Mouse (Mus musculus): ENCODE data around the gene Entpd2.

Gene Entpd2

DNA sequence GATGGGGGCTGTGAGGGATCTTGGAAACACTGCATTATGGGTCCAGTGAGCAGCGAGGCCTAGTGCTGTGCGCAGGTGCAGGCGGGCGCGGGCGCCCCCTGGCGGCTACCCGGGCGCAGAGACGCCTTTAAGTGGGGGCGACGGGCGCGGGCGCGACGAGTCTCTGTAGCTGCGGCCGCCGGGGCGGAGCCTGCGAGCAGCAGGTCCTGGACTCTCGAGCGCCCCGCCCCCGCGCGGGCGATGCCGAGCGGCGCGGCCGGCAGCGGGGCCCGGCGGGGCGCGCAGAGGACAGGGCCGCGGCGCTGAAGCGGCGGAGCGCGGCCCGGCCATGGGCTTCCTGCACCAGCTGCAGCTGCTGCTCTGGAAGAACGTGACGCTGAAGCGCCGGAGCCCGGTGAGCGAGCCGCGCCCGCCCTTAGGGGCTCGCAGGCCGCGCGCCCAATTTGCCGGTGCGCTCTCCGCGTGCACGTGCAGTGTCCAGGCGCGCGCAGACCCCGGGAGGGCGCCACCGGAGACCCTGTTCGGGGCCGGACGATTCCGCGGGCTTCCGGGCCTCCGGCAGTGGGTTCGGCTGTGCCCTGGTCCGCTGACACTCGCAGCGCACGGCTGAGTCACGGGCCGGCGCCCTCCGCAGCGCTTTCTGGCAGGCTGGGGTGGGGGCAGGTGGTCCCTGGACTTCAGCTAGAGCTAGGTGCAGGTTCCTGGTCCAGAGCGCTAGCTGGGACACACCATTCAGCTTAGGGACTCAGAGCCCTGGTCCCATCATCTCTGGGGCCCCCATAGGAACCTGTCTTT lies 33.0 kb downstream of the Entpd2 start, which contains the start of gene Abca2:
Abca2 (plus strand) TSS at position 262 of the 795 bp plus-strand sequence.
- ATAC-seq (ENCODE audit: insufficient number of reproducible peaks, low FRiP score, low TSS enrichment) = peak; percentile 64

DNA sequence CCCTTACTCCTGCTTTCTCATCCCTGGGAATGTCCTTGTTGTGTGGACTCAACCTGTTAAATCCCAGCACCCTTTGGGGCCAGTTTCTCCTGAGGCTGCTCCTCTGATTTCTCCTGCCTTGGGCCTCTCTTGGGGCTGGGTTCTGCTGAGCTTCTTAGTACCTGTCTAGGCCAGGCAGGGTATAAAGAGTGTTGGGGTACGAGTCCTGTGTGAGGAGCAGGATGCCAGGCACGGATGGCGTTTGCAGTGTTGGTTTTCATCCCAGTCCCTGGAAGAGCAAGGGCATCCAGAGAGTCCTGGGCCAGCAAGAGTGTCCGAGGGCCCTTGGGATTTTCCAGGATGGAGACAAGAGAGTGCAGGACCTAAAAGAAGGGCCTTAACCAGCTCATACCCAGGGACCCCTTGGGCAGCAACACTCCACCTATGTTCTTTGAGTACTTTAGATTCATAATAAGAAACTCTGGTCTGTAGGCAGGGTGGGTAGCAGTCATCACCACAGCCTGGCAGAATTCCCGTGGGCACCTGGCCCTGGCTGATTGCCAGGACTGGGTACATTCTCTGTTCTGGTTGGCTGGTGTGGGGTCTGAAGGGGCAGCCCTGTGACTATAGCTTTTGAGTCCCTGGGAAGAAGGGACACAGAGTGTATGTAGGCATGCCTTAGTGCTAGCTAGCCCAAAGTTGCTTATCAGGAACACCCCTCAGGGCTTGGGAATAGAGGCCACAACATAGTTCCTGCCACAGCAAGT lies 33.9 kb downstream of the Entpd2 start:
- no peak for ATAC-seq (ENCODE audit: insufficient number of reproducible peaks, low FRiP score, low TSS enrichment)

DNA sequence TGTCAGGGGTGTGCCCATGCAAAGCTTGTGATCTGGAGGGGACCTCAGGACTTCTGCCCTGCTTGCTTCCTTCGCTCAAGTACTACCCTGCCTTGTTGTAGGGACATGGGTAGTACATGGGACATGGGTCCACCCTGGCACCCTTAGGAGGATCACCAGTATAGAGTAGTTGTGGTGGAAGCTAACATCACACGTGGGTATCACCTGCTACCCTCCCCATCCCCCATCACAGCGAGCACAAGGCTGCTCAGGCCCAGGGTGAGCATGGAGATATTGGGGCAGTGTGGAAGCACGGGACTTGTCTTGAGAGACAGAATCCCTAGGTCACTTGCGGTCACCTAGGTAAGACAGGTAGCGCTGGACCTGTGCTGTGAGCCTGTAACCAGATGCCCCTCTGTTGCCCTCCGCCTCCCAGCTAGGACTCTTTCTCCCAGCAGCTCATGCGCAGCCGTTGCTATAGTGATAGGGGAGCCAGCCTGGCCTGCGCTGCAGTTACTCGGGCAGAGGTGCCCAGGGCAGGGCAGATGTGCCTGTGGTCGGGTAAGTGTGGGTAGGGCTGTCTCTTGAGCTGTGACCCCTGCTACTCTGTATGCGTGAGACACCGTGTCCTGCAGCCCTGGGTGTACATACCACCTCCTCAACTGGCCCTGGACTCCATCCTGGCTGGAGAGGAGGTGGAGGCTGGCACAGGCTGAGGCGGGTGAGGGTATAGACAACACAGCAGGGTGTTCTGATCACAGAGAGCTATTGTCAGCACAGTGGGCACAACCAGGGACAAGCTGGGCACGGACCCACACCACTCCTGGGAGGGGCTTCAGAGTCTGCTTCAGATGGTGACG lies 34.9 kb downstream of the Entpd2 start:
- ATAC-seq (ENCODE audit: insufficient number of reproducible peaks, low FRiP score, low TSS enrichment) = no peak

DNA sequence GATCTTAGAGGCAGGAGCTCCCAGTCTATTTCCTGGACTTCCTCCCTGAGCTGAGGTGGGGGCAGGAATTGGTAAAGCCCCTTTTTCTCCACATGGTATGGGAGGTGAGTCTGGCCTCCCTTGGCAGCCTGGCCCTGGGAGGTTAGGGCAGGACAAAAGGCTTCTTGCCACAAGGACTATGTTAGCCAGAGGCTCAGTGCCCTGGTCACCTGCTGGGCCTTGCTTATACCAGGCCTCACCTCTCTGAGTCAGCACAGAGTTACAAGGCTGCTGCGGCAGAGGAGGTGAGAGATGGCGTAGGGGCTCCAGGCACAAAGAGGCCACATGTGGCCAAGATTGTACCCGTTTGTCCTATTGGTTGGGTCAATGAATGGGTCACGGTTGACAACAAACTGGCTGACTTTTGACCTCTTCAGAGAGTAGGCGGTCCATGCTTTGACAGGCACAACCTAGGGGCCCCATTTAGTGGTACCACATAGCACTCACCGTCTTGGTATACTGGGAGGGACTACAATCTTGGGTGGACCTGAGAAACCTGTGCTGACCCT lies 35.7 kb downstream of the Entpd2 start:
- no peak for ATAC-seq (ENCODE audit: insufficient number of reproducible peaks, low FRiP score, low TSS enrichment)

DNA sequence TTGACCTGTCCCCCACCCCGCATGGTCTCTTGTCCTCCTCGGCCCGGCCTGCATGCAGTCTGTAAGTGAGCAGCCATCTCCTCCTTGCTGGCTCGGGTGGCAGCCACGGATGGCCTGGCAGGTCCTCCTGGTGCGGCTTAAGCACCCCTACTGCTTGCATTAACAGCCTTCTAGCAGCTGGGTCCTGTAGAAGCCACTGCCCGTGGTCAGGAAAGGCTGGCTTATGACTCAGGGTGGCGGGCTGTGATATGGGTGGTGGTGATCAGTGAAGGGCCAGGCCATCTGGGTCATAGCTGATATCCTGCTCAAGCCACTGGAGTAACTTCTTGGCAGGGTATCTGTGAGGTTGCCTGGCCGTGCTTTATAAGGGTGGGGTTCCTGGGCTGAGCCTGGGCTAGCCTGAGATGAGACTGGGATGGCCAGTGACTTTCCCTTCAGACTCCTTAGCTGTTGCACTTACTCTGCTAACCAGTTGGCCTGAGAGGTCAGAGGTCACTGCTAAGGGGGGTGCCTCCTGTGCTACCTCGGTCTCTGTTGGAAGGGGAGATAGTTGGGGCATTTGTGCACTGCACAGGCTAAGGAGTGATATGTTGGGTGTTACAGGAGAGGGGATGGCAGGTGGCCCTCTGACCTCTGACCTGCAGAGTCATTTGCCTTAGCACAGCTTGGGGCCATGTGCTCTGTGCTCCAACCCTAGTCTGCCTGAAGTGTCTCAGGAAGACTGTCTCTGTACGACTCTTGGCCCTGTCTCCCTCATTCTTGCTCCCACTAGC lies 36.8 kb downstream of the Entpd2 start:
- no peak for ATAC-seq (ENCODE audit: insufficient number of reproducible peaks, low FRiP score, low TSS enrichment)

DNA sequence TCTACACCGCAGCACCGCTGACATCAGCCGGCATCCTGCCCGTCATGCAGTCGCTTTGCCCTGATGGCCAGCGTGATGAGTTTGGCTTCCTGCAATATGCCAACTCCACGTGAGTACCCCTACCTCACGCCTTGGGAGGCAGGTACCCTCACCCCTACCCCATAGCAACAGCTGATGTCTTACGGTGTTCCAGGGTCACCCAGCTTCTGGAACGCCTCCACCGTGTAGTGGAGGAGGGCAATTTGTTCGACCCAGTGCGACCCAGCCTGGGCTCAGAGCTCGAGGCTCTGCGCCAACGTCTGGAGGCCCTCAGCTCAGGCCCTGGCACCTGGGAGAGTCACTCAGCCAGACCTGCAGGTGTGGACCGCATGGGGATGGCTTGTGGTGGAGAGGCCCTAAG lies 37.4 kb downstream of the Entpd2 start:
- ATAC-seq (ENCODE audit: insufficient number of reproducible peaks, low FRiP score, low TSS enrichment) = no peak

DNA sequence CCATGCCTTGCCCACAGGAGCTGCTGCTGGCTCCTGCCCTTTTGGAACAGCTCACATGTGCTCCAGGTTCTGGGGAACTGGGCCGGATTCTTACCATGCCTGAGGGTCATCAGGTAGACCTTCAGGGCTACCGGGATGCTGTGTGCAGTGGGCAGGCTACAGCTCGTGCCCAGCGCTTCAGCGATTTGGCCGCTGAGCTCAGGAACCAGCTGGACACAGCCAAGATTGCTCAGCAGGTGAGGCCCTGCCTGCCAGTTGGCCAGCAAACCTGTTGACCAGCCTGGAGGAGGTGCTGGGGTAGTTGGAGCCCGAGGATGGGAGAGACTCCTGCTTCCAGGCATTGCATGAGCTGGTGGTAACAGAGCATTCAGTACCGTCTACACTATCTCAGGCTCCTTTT lies 38.6 kb downstream of the Entpd2 start:
- ATAC-seq (ENCODE audit: insufficient number of reproducible peaks, low FRiP score, low TSS enrichment) = peak; percentile 62; the same call in 1 of the 2 replicates

DNA sequence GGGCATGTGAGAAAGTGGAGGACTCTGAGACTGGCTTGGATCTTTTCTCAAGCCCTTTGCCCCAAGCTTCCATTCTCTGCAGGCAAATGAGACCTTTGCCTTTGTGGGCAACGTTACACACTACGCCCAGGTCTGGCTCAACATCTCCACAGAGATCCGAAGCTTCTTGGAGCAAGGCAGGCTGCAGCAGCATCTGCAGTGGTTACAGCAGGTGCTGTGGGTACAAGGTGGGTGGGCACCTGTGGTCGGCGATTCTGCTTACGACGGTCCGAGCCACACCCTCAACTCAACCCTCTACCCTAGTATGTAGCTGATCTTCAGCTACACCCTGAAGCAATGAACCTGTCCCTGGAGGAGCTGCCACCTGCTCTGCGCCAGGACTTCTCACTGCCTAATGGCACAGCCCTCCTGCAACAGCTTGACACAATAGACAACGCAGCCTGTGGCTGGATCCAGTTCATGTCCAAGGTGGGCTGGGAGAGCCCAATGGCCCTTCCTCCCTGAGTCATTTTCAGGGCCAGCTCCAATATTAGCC lies 40.7 kb downstream of the Entpd2 start:
- no peak for ATAC-seq (ENCODE audit: insufficient number of reproducible peaks, low FRiP score, low TSS enrichment)

DNA sequence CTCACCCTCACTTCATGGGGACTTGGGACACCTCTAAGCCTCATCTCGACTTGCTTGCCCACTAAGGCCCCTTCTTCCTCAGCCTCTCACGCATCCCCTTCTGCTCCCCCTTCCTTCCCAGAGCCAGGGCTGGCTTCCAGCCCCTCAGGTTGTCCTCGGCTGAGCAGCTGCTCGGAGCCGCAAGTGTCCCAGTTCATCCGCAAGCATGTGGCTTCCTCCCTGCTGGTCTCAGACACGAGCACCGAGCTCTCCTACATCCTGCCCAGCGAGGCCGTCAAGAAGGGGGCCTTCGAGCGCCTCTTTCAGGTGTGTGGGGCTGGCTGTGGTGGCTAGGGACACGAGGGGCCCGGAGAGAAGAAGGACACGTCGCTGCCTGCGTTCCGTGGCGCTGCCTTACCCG lies 45.4 kb downstream of the Entpd2 start:
- no peak for ATAC-seq (ENCODE audit: insufficient number of reproducible peaks, low FRiP score, low TSS enrichment)

DNA sequence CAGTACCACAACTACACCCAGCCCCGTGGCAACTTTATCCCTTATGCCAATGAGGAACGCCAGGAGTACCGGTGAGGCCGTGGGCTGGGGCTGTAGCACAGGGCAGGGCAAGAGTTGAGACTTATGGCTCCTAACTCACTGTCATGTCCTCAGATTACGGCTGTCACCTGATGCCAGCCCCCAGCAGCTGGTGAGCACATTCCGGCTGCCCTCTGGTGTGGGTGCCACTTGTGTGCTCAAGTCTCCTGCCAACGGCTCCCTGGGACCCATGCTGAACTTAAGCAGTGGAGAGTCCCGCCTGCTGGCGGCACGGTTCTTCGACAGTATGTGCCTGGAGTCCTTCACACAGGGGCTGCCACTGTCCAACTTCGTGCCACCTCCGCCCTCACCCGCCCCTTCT lies 47.0 kb downstream of the Entpd2 start:
- no peak for ATAC-seq (ENCODE audit: insufficient number of reproducible peaks, low FRiP score, low TSS enrichment)

Measured in cerebellum, adult (tissue).